Mouse (Mus musculus) thymus, postnatal 4 days (tissue): ENCODE measurements around the gene Pofut1.
"Not testable (repeated sequence)": the region's sequence is repeated elsewhere in the genome, so short reads cannot be mapped to it uniquely, and the experiment has no call there.

Experiments
- DNase-seq: peaks from one replicate; pipeline ENCODE4 v3.0.0; 2021

The Pofut1 gene

DNA sequence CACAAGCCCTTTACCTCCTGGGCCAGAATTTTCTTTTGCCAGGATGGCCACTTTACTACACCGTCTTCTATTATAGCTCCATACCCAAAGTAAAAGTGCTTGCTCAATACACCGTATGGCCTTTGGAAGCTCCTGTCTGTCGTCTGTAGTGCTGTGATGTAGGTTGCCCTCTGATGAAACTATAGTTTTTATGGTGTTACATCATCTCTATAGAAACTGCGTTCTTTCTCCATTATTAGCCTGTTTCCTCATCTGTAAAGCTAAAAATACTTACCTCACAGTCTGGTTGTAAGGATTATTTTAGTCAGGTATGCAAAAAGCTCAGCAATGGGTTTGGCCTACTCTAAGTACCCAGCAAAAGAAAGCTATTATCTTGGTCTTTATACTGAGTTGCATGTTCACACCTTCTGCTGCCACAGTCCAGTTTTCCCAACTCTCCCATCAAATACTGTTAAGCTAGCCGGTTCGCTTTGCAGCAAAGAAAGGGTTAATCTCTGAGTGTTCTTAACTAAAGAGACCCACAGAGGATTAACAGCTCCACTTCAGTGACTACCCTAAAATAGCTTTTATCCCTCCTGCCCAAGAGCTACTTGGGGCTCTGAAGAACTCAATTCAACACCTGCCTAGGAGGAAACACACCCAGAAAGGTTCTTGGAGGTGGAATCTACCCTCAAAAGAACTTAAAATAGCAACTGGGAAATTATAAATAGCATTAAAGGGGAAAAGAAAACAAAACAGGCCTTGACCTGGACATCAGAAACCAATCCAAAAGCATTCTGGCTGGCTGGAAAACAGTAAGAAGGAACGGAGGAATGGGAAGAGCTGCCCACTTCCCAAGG is 2.1 kb upstream of the Pofut1 start:
- DNase-seq: no peak

- no peak for DNase-seq
Measured at GRCm38 (mm10) chr2:153239860-153240480, 1.4 kb upstream of the Pofut1 start.

DNA sequence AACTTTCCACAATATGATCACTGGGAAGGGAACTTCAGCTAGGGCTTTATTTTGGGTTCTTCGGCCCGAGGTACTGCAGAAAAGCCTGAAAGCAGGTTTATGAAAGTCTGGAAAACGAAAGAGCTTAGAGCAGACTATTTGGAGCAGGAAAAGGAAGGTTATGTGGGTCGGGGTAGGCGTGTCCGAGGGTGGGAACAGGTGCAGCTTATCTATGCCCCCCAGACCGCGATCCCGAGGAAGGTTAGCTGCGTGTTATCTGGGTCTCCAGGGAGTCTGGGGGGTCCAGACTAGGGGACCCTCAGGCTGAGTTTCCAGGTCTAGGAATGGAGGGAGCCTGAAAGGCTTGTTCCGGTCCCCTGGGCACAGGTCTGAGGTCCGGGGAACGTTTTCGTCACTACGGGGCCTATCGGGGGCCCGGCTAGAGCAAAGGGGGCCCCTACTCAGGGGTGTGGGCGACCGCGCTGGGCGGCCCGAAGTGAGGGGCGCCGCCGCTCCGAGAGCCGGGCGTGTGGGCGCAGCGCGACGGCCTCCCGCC is 565 bp upstream of the Pofut1 start:
- DNase-seq: peak; percentile 68

DNA sequence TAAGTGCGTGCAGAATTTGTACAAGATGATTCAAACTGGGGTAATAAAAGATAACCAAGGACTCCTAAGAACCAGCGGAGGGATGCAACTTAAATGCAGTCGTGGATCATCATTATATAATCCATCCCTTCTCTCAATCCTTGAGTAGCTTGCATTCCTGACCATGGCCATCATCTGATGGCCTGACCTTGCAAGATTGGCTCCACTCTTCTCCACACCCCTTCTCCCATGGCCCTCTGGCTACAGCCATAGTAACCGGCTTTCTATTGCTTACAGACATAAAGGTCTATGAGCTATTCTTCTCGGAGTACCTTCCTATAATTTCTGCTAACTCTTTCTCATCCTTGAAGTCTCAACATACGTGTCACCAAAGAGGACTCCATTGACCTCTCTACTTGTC is 823 bp downstream of the Pofut1 start:
- no peak for DNase-seq

DNA sequence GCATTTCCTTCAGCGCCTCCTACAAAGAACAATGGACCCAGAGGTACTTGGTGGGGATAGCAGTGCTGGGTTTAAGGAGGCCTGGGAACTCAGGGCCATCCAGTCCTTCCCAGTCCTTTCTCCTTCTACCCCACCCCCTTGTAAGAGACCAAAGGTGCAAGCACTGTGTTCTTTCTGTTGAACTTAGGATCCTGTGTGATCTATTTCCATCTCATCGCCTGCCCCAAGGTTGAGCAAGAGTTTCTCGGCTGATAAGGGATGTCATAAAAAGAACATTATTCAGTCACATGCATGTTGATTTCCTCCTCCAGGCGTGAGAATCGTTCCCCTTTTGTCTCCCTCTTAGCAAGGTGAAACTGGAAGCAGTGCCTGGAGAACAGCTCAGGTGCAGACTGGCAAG is 8.4 kb downstream of the Pofut1 start:
- no peak for DNase-seq

DNA sequence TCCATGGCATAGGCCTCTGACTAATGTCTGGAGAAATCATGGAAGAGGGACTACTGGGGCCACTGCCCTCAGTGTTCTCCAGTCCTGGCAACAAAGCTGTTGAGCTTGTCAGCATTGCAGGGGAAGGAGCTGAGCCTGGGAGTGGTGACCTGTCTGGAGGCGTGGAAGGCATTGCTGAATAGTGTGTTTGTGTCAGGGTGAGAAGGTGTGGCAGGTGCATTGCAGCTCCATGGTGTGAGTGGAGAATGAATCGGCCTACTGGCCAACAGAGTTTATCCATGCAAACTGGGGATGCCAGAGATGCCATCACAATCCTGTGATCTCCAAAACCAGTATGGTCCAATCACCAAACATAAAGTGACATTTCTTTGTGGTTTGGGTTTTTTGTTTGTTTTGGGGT is 15.3 kb downstream of the Pofut1 start:
- no peak for DNase-seq

DNA sequence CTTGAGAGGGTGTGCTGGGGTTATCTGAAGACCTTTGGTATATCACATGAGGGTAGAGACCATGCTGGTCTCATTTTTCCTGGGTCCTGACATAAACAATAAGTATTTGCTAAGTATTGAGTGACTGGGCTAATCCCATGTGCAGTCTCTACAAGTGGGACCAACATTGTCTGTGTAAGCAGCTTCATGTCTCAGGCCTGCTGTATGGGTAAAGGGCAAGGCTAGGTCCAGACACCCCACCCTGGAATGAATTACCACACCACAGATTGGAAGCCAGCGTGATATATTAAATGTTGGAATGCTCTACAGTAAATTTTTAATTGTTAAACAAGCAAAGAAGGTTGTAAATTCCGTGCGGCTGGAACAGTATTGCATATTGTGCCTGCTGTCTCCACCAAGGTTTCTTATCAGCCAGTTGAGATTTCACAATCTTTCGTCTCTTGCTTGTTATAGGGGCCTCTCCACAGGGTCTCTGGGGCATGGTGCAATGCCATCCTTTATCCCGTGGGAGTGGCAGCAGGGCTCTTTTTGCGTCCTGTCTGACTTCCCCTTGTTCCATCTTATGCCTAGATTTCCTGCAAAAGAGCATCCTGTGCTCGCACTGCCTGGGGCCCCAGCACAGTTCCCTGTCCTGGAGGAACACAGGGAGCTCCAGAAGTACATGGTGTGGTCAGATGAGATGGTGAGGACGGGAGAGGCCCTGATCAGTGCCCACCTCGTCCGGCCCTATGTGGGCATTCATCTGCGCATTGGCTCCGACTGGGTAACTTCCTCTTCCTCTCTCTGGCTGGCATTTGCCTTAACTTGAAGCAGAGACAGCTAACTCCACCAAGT is 17.9 kb downstream of the Pofut1 start:
- DNase-seq: no peak

DNA sequence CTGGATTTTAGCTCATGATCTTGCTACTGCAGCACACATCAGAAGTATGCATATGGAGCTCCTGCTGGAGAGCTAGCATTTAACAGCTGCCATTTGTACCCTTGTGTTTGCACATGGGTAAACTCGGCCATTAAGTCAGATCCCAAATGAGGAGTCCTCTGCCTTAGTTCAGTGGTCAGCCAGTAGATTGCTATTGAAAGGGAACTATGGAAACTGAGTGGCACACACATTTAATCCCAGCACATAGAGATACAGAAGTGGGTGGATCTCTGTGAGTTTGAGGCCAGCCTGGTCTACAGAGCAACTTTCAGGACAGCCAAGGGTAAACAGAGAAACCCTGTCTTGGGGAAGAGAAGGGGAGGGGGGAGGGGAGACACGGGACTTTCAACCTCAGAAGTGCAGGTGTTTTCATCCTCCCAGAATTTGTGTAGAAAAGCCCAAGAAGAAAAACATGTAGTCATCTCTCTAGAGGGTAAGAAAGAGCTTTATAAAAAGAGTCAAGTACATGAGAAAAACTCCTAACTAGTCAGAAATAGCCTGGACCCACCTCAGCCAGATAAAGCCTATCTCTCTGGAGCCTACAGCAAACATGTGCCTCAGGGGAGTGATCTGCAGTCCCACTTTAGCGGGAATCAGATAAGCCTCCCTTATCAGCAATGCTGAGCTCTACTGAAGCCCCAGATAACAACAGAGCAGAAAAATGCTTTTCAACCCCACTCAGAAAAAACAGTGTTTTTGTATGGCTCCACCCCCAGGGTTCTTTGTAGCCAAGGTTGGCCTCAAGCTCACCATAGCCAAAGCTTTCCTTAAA is 18.7 kb downstream of the Pofut1 start:
- no peak for DNase-seq

GRCm38 (mm10) chr2:153263053-153263452 is 21.7 kb downstream of the Pofut1 start:
- peak; percentile 66 for DNase-seq

DNA sequence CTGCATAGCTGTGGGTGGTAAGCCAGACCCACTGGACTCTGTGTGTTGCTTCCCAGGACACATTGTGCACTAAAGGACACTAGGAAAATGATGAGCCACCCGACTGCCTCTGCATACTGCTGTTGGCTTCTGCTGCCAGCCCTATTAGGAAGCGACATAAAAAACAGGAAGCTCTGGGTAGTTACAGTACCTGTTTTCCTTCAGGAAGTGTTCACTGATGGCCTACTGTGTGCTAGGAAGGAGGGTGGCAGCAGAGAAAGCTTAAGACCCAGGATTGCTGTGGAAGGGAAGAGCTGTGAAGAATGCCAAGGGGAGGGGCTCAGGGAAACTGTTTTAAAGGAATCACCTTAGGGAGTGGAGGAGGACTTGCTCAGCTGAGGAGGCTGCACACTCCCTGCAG is 26.0 kb downstream of the Pofut1 start:
- DNase-seq: no peak

DNA sequence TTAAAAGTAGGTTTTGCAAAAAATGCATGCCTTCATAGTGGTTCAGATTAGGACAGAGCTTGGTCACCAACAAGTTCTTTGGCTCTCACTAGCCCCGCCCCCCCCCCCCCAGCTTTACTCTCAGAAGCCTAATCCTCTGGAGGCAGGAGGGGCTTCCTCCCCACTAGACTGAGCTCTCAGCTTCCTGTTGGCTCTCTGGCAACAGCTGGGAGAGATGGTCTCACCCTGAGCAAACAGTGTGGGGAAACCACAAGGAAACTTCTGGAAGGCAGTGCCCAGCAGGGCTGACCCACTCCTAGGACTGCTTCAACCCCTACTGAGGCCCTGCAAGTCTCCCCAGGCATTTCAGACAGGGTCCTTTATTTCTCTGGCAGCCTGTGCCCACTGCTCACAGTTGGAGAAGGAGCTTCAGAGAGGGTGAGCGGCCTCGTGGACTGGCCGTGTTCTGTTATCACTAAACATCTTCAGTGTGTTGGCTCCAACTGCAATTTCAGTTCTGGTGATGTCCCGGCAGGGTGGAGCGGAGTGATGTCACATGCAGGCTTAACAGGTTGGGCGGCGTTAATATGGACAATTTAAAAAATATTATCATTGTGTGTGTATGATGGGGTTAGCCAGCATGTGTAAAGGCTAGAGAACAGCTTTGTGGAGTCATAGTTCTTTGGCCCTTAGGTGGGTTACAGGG is 29.0 kb downstream of the Pofut1 start:
- DNase-seq: not testable (repeated sequence)

DNA sequence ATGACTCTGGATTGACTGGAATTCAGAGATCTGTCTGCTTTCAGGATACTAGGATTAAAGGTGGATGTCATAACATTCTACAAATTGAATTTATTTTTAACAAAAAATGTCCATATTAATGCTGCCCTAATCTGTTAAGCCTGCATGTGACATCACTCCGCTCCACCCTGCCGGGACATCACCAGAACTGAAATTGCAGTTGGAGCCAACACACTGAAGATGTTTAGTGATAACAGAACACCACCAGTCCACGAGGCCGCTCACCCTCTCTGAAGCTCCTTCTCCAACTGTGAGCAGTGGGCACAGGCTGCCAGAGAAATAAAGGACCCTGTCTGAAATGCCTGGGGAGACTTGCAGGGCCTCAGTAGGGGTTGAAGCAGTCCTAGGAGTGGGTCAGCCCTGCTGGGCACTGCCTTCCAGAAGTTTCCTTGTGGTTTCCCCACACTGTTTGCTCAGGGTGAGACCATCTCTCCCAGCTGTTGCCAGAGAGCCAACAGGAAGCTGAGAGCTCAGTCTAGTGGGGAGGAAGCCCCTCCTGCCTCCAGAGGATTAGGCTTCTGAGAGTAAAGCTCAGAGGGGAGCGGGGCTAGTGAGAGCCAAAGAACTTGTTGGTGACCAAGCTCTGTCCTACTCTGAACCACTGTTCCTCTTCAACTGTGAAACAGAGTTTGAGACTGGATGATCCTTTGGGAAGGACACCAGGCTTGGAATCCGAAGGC is 33.0 kb downstream of the Pofut1 start:
- DNase-seq: peak; percentile 60

GRCm38 (mm10) chr2:153274919-153275247 is 33.5 kb downstream of the Pofut1 start:
- DNase-seq: peak; percentile 10

DNA sequence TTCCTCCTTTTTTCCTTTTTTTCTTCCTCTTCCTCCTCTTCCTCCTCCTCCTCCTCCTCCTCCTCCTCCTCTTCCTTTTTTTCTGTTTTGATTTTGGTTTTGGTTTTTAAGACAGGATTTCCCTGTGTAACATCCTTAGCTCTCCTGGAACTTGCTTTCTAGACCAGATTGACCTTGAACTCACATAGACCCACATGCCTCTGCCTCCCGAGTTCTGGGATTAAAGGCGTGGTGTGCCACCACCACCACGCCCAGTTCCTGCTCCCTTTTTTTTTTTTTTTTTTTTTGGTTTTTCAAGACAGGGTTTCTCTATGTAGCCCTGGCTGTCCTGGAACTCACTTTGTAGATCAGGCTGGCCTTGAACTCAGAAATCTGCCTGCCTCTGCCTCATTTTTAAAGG is 34.2 kb downstream of the Pofut1 start:
- DNase-seq: not testable (repeated sequence)

- DNase-seq: no peak
Measured at GRCm38 (mm10) chr2:153276440-153276839, 35.1 kb downstream of the Pofut1 start.

DNA sequence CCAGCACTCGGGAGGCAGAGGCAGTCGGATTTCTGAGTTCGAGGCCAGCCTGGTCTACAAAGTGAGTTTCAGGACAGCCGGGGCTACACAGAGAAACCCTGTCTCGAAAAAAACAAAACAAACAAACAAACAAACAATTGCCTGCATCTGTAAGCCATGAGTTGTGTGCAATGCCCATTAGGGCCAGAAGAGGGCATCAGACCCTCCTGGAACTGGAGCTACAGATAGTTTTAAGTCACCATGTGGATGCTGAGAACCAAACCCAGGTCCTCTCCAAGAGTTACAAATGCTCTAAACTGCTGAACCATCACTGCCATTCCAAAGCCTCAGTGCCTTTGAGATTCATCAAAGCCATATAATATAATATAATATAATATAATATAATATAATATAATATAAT is 35.5 kb downstream of the Pofut1 start:
- not testable (repeated sequence) for DNase-seq

DNA sequence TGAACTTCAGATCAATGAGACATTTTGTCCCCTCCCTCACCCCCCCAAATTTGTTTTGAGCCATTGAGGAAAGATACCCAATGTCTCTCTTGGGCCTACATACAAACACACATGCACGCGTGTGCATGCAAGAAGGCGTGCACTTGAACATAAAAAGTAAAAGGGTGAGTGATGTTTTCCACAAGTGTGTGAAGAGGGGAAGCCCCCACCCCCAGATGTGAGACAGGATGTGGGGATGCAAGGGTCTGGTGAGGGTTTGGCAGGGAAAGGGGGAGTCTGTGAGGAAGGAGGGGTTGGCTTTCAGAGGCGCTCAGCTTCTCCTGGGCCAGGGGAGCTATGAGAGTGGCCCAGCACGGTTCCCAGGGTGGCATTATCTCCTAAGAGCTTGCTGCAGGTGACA is 37.0 kb downstream of the Pofut1 start:
- peak; percentile 65 for DNase-seq

DNA sequence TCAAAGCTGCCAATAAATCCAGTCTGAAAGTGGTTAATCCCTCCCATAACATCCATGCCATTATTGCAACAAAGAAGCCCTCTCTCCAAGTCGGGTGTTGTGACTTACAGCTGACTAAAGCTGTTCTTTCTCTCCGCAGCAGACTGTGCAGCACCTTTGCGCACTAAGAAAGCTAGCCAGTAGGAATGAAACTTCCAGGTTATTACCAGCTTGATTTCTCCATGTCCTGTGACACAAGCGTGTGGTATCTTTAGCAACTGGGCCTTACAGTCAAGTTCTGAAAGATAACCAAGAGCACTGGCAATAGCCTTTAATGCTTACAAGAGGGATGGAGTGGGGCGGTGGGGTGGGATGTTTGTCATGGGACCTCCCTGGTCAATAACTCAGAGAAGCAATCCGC is 42.6 kb downstream of the Pofut1 start:
- DNase-seq: no peak

- no peak for DNase-seq
Measured at GRCm38 (mm10) chr2:153286524-153286923, 45.2 kb downstream of the Pofut1 start.

DNA sequence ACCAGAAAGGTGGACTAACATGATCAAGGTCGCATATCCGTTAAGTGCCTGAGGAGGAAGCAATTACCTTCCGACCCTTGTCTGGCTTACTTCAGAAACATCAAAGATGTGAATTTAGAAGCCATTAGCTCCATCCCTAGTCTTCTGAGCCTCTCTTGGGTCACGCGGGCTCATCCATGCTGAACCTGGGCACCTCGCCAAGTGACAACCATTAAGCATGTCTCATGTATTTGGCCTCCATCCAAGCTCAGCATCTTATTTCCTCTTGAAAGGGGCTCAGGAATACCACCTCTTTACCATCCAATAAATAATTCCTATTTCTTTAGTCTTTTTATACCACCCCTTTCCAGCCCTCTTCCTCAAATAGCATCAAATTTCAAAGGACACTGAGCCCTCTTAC is 46.5 kb downstream of the Pofut1 start:
- no peak for DNase-seq
